Mouse (Mus musculus) liver, embryonic 16.5 days (tissue): ENCODE results near the gene Tspan32. TPM values are rescaled to one million over a fixed set of nuclear protein-coding genes. Genes with fewer than 3 reads are reported as not detected.
A peak's percentile ranks its signal among the peaks of the same experiment; 100 is the strongest.

Experiments used
- ATAC-seq: fragments of 200-750 bp; cut with Nextera tagmentation; 2 replicates; pipeline ENCODE4 v1.8.0; 2017; ENCODE audit warnings: low read depth, mild to moderate bottlenecking, moderate number of reproducible peaks, moderate library complexity
- H3K27ac ChIP-seq: fragments of 300-500 bp; sonication (generic); 2 replicates; pipeline ENCODE4 v1.5.1; 2014; ENCODE audit warnings: mild to moderate bottlenecking, low read length
- H3K27me3 ChIP-seq: fragments of 300-500 bp; sonication (generic); 2 replicates; pipeline ENCODE4 v1.6.1; 2014; ENCODE audit warnings: low read depth, low read length, mixed read lengths; ENCODE audit not compliant: control insufficient read depth, insufficient read depth
- H3K36me3 ChIP-seq: fragments of 300-500 bp; sonication (generic); 2 replicates; pipeline ENCODE4 v1.6.1; 2014; ENCODE audit warnings: mild to moderate bottlenecking; ENCODE audit not compliant: control insufficient read depth, insufficient read depth
- H3K4me1 ChIP-seq: fragments of 300-500 bp; sonication (generic); 2 replicates; pipeline ENCODE4 v1.6.1; 2014; ENCODE audit warnings: low read depth, low read length, mixed read lengths; ENCODE audit not compliant: control insufficient read depth
- H3K4me2 ChIP-seq: fragments of 300-500 bp; sonication (generic); 2 replicates; pipeline ENCODE4 v1.6.1; 2014; ENCODE audit warnings: low read depth, low read length, mixed read lengths
- H3K4me3 ChIP-seq: fragments of 300-500 bp; sonication (generic); 2 replicates; pipeline ENCODE4 v1.5.1; 2014; ENCODE audit warnings: low read depth, mild to moderate bottlenecking, low read length
- H3K9ac ChIP-seq: fragments of 300-500 bp; sonication (generic); 2 replicates; pipeline ENCODE4 v1.6.1; 2014; ENCODE audit warnings: low read depth, low read length
- H3K9me3 ChIP-seq: fragments of 300-500 bp; sonication (generic); replicated peaks from 2 replicates; pipeline ENCODE4 v1.6.1; 2016; ENCODE audit warnings: low read length; ENCODE audit not compliant: control insufficient read depth
- WGBS: fragments of 180-500 bp; shearing (Covaris S2); extraction: QIAGEN DNeasy Blood & Tissue Kit; methylation state at CpG from one replicate; pipeline ENCODE4 v1.1.7; 2014; ENCODE audit not compliant: insufficient replicate concordance; 5-methylcytosine and 5-hydroxymethylcytosine counted together
- polyA plus RNA-seq: library from polyadenylated mRNA; unstranded; fragments of >200 nt; fragmentation: Nextera tagmentation; extraction: Ambion mirVana; gene quantifications from 2 replicates; pipeline ENCODE4 v1.2.1, GENCODE M21; 2015

Gene Tspan32
- polyA plus RNA-seq, 1 experiment from 2014 or later = 71.3 TPM

GRCm38 (mm10) chr7:143037306-143037705, 32.5 kb downstream of the Tspan32 start:
- Histone ChIP-seq H3K9ac (no peak overlapping the region), H3K4me2 (no peak overlapping the region), H3K4me1 (peaks cover 2% of the 10 kb centered on the region), H3K27ac (no peak overlapping the region), H3K36me3 (no peaks in the 10 kb centered on the region), H3K9me3 (no peaks in the 10 kb centered on the region), H3K27me3 (no peaks in the 10 kb centered on the region), H3K4me3 (no peak overlapping the region)
- no peak for ATAC-seq
- WGBS = 60% methylated on average over 4 of the region's 4 CpGs

- WGBS = 52% methylated on average over 3 of the region's 3 CpGs
- no peak for ATAC-seq
- no peak overlapping the region for H3K4me2 ChIP-seq
- H3K27me3 ChIP-seq = no peaks in the 10 kb centered on the region
- no peaks in the 10 kb centered on the region for H3K36me3 ChIP-seq
- peaks cover 10% of the 10 kb centered on the region for H3K4me1 ChIP-seq
- H3K9me3 ChIP-seq = no peaks in the 10 kb centered on the region
- no peak overlapping the region for H3K27ac ChIP-seq
- H3K4me3 ChIP-seq = no peak overlapping the region
- no peak overlapping the region for H3K9ac ChIP-seq
Observed at GRCm38 (mm10) chr7:143038174-143038931, 33.5 kb downstream of the Tspan32 start.

- Histone ChIP-seq H3K4me2 (no peak overlapping the region), H3K27ac (no peak overlapping the region), H3K4me3 (no peak overlapping the region), H3K36me3 (no peaks in the 10 kb centered on the region), H3K9ac (no peak overlapping the region), H3K4me1 (peaks cover 10% of the 10 kb centered on the region), H3K27me3 (no peaks in the 10 kb centered on the region), H3K9me3 (no peaks in the 10 kb centered on the region)
- no peak for ATAC-seq
- 76% methylated on average over 3 of the region's 3 CpGs for WGBS
Observed at GRCm38 (mm10) chr7:143040561-143040960, 35.7 kb downstream of the Tspan32 start.

- no peak overlapping the region for H3K4me3 ChIP-seq
- no peaks in the 10 kb centered on the region for H3K9me3 ChIP-seq
- H3K9ac ChIP-seq = no peak overlapping the region
- WGBS = 37% methylated on average over 3 of the region's 3 CpGs
- ATAC-seq = no peak
- no peak overlapping the region for H3K4me2 ChIP-seq
- peaks cover 10% of the 10 kb centered on the region for H3K4me1 ChIP-seq
- H3K27me3 ChIP-seq = no peaks in the 10 kb centered on the region
- no peaks in the 10 kb centered on the region for H3K36me3 ChIP-seq
- no peak overlapping the region for H3K27ac ChIP-seq
Observed at GRCm38 (mm10) chr7:143041138-143041822, 36.4 kb downstream of the Tspan32 start.

- 43% methylated on average over 3 of the region's 3 CpGs for WGBS
- no peak overlapping the region for H3K27ac ChIP-seq
- no peak overlapping the region for H3K4me3 ChIP-seq
- no peaks in the 10 kb centered on the region for H3K9me3 ChIP-seq
- H3K36me3 ChIP-seq = no peaks in the 10 kb centered on the region
- no peak overlapping the region for H3K9ac ChIP-seq
- H3K4me2 ChIP-seq = no peak overlapping the region
- ATAC-seq = peak; percentile 49
- H3K27me3 ChIP-seq = no peaks in the 10 kb centered on the region
- H3K4me1 ChIP-seq = peaks cover 10% of the 10 kb centered on the region
Observed at GRCm38 (mm10) chr7:143042089-143042488, 37.2 kb downstream of the Tspan32 start.

- no peak overlapping the region for H3K4me2 ChIP-seq
- peaks cover 10% of the 10 kb centered on the region for H3K4me1 ChIP-seq
- H3K27ac ChIP-seq = no peak overlapping the region
- no peaks in the 10 kb centered on the region for H3K36me3 ChIP-seq
- 0 out of 2 replicates have a peak, but pooled peaks have one; percentile 5 for ATAC-seq
- no peaks in the 10 kb centered on the region for H3K9me3 ChIP-seq
- WGBS = 22% methylated on average over 3 of the region's 3 CpGs
- H3K4me3 ChIP-seq = no peak overlapping the region
- H3K9ac ChIP-seq = no peak overlapping the region
- H3K27me3 ChIP-seq = no peaks in the 10 kb centered on the region
Observed at GRCm38 (mm10) chr7:143042897-143043300, 38.1 kb downstream of the Tspan32 start.

- ATAC-seq = no peak
- no peaks in the 10 kb centered on the region for H3K27me3 ChIP-seq
- WGBS = 62% methylated on average over 2 of the region's 2 CpGs
Observed at GRCm38 (mm10) chr7:143044049-143044825, 39.4 kb downstream of the Tspan32 start.

GRCm38 (mm10) chr7:143044826-143045206, 40.0 kb downstream of the Tspan32 start:
- no peak overlapping the region for H3K4me3 ChIP-seq
- no peaks in the 10 kb centered on the region for H3K36me3 ChIP-seq
- H3K4me2 ChIP-seq = no peak overlapping the region
- peaks cover 10% of the 10 kb centered on the region for H3K4me1 ChIP-seq
- no peak for ATAC-seq
- no peak overlapping the region for H3K9ac ChIP-seq
- no peak overlapping the region for H3K27ac ChIP-seq
- no peaks in the 10 kb centered on the region for H3K9me3 ChIP-seq
- H3K27me3 ChIP-seq = no peaks in the 10 kb centered on the region

More at GRCm38 (mm10) chr7:143044049-143044825, 39.4 kb downstream of the Tspan32 start:
- Histone ChIP-seq H3K4me3 (no peak overlapping the region), H3K4me2 (no peak overlapping the region), H3K36me3 (no peaks in the 10 kb centered on the region), H3K4me1 (peaks cover 10% of the 10 kb centered on the region), H3K9ac (no peak overlapping the region), H3K27ac (no peak overlapping the region), H3K9me3 (no peaks in the 10 kb centered on the region)
